Mouse (Mus musculus): Measurements from ENCODE around the gene Vmp1.

DNA sequence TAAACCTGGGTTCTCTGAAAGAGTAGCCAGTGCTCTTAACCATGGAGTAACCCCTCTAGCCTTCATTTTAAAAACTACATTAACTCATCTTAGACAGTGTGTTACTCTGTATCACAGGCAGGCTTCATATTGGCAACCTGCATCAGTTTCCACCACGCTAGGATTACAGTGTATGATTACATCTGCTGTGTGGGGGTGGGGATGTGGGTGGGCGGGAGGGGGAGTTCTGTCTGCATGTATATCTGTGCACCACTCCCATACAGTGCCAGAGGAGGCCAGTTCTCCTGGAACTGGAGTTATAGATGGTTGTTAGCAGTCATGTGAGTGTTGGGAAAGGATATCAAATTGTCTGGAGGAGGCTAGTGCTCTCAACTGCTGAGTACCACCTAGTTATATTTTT lies 55.2 kb downstream of the Vmp1 start:
- TF ChIP-seq POLR2A (IDR thresholded peaks at IDR 0.05; ENCODE audit: borderline replicate concordance, extremely low read depth, insufficient read depth, insufficient read length, poor library complexity, severe bottlenecking) = no peak
- TF ChIP-seq CTCF (IDR thresholded peaks at IDR 0.05; ENCODE audit: borderline replicate concordance, extremely low read depth, insufficient read depth, insufficient read length) = no peak

Data from brain, embryonic 14.5 days (tissue).